Mouse (Mus musculus): ENCODE results near the gene Spc24. TPM values are rescaled to one million over a fixed set of nuclear protein-coding genes. Genes with fewer than 3 reads are reported as not detected.
"Not testable (repeated sequence)": the region's sequence is repeated elsewhere in the genome, so short reads cannot be mapped to it uniquely, and the experiment has no call there.

Gene Spc24
- polyA plus RNA-seq, 1 experiment from 2014 or later: 87.2 TPM

GRCm38 (mm10) chr9:21796259-21796658 lies 36.2 kb upstream of the Spc24 start:
- no peaks in the 10 kb centered on the region for H3K9me3 ChIP-seq
- H3K27me3 ChIP-seq: no peaks in the 10 kb centered on the region; the same call in 1 of the 2 replicates
- 0 out of 2 replicates have a peak overlapping the region, but pooled peaks have one; percentile 1 for H3K4me2 ChIP-seq (replicated peaks)
- no peak for ATAC-seq (ENCODE audit: low FRiP score, low read depth)
- H3K9ac ChIP-seq (replicated peaks): 0 out of 2 replicates have a peak overlapping the region, but pooled peaks have one; percentile 28
- no peak overlapping the region for H3K27ac ChIP-seq (replicated peaks)
- 69% methylated on average over 3 of the region's 3 CpGs for WGBS
- H3K36me3 ChIP-seq: peaks cover 19% of the 10 kb centered on the region
- H3K4me3 ChIP-seq: no peak overlapping the region
- H3K4me1 ChIP-seq: peaks cover 19% of the 10 kb centered on the region

- Histone ChIP-seq H3K9me3 (no peaks in the 10 kb centered on the region), H3K4me3 (no peak overlapping the region), H3K36me3 (peaks cover 19% of the 10 kb centered on the region), H3K4me1 (peaks cover 19% of the 10 kb centered on the region), H3K4me2 (replicated peaks) (no peak overlapping the region), H3K27me3 (no peaks in the 10 kb centered on the region; the same call in 1 of the 2 replicates), H3K9ac (replicated peaks) (no peak overlapping the region), H3K27ac (replicated peaks) (no peak overlapping the region; the same call in 1 of the 2 replicates)
- WGBS: 83% methylated on average over 5 of the region's 5 CpGs
- no peak for ATAC-seq (ENCODE audit: low FRiP score, low read depth)
Measured at GRCm38 (mm10) chr9:21795579-21795978, 35.5 kb upstream of the Spc24 start.

- Histone ChIP-seq H3K9ac (replicated peaks) (no peak overlapping the region), H3K27me3 (no peaks in the 10 kb centered on the region; the same call in 1 of the 2 replicates), H3K4me1 (peaks cover 19% of the 10 kb centered on the region), H3K27ac (replicated peaks) (no peak overlapping the region), H3K4me2 (replicated peaks) (no peak overlapping the region), H3K9me3 (no peaks in the 10 kb centered on the region), H3K36me3 (peaks cover 19% of the 10 kb centered on the region), H3K4me3 (no peak overlapping the region)
- WGBS: 95% methylated on average over 25 of the region's 25 CpGs
- no peak for ATAC-seq (ENCODE audit: low FRiP score, low read depth)
Measured at GRCm38 (mm10) chr9:21794925-21795324, 34.8 kb upstream of the Spc24 start.

GRCm38 (mm10) chr9:21794344-21794834 lies 34.3 kb upstream of the Spc24 start:
- H3K9me3 ChIP-seq: no peaks in the 10 kb centered on the region
- no peak for ATAC-seq (ENCODE audit: low FRiP score, low read depth)
- no peak overlapping the region for H3K9ac ChIP-seq (replicated peaks)
- no peak overlapping the region for H3K4me3 ChIP-seq
- H3K36me3 ChIP-seq: peaks cover 19% of the 10 kb centered on the region
- no peaks in the 10 kb centered on the region; the same call in 1 of the 2 replicates for H3K27me3 ChIP-seq
- peaks cover 19% of the 10 kb centered on the region for H3K4me1 ChIP-seq
- no peak overlapping the region for H3K4me2 ChIP-seq (replicated peaks)
- 95% methylated on average over 18 of the region's 18 CpGs for WGBS
- no peak overlapping the region for H3K27ac ChIP-seq (replicated peaks)

GRCm38 (mm10) chr9:21793507-21793906 lies 33.4 kb upstream of the Spc24 start:
- H3K9ac ChIP-seq (replicated peaks); H3K4me3 ChIP-seq; H3K9me3 ChIP-seq; H3K27me3 ChIP-seq; ATAC-seq (ENCODE audit: low FRiP score, low read depth); H3K4me2 ChIP-seq (replicated peaks); H3K27ac ChIP-seq (replicated peaks): not testable (repeated sequence)
- WGBS: 98% methylated on average over 6 of the region's 6 CpGs
- H3K4me1 ChIP-seq: peaks cover 19% of the 10 kb centered on the region
- H3K36me3 ChIP-seq: peaks cover 19% of the 10 kb centered on the region

GRCm38 (mm10) chr9:21792644-21793043 lies 32.5 kb upstream of the Spc24 start:
- Histone ChIP-seq H3K4me2 (replicated peaks) (no peak overlapping the region), H3K27ac (replicated peaks) (no peak overlapping the region), H3K4me1 (peaks cover 14% of the 10 kb centered on the region), H3K9ac (replicated peaks) (no peak overlapping the region), H3K27me3 (no peaks in the 10 kb centered on the region; the same call in 1 of the 2 replicates), H3K4me3 (no peak overlapping the region), H3K36me3 (peaks cover 19% of the 10 kb centered on the region), H3K9me3 (no peaks in the 10 kb centered on the region)
- WGBS: 87% methylated on average over 8 of the region's 8 CpGs
- ATAC-seq (ENCODE audit: low FRiP score, low read depth): no peak

- Histone ChIP-seq H3K27ac (replicated peaks) (no peak overlapping the region), H3K27me3 (no peaks in the 10 kb centered on the region; the same call in 1 of the 2 replicates), H3K36me3 (peaks cover 19% of the 10 kb centered on the region), H3K4me1 (peaks cover 12% of the 10 kb centered on the region), H3K4me2 (replicated peaks) (no peak overlapping the region), H3K4me3 (no peak overlapping the region), H3K9me3 (no peaks in the 10 kb centered on the region), H3K9ac (replicated peaks) (no peak overlapping the region)
- WGBS: 90% methylated on average over 8 of the region's 8 CpGs
- ATAC-seq (ENCODE audit: low FRiP score, low read depth): no peak
Measured at GRCm38 (mm10) chr9:21791861-21792260, 31.8 kb upstream of the Spc24 start.

- ATAC-seq (ENCODE audit: low FRiP score, low read depth): no peak
- H3K4me2 ChIP-seq (replicated peaks): no peak overlapping the region
- 85% methylated on average over 9 of the region's 9 CpGs for WGBS
- H3K9ac ChIP-seq (replicated peaks): no peak overlapping the region
- no peaks in the 10 kb centered on the region for H3K9me3 ChIP-seq
- no peak overlapping the region for H3K27ac ChIP-seq (replicated peaks)
- no peaks in the 10 kb centered on the region for H3K27me3 ChIP-seq
- 0 out of 2 replicates have a peak, but pooled peaks cover 3% of the 10 kb centered on the region for H3K4me1 ChIP-seq
- H3K36me3 ChIP-seq: no peaks in the 10 kb centered on the region
- H3K4me3 ChIP-seq: no peak overlapping the region
Measured at GRCm38 (mm10) chr9:21788234-21788633, 28.1 kb upstream of the Spc24 start.

- H3K4me1 ChIP-seq: 0 out of 2 replicates have a peak, but pooled peaks cover 3% of the 10 kb centered on the region
- no peaks in the 10 kb centered on the region for H3K27me3 ChIP-seq
- no peaks in the 10 kb centered on the region for H3K9me3 ChIP-seq
- no peak overlapping the region for H3K4me2 ChIP-seq (replicated peaks)
- no peak overlapping the region for H3K9ac ChIP-seq (replicated peaks)
- H3K27ac ChIP-seq (replicated peaks): no peak overlapping the region
- no peak for ATAC-seq (ENCODE audit: low FRiP score, low read depth)
- H3K36me3 ChIP-seq: no peaks in the 10 kb centered on the region
- WGBS: 87% methylated on average over 5 of the region's 5 CpGs
- no peak overlapping the region for H3K4me3 ChIP-seq
Measured at GRCm38 (mm10) chr9:21787654-21788053, 27.6 kb upstream of the Spc24 start.

GRCm38 (mm10) chr9:21786906-21787305 lies 26.8 kb upstream of the Spc24 start:
- Histone ChIP-seq H3K27me3 (no peaks in the 10 kb centered on the region), H3K36me3 (no peaks in the 10 kb centered on the region), H3K27ac (replicated peaks) (no peak overlapping the region), H3K9me3 (no peaks in the 10 kb centered on the region), H3K4me2 (replicated peaks) (peak overlapping the region; percentile 14; the same call in 1 of the 2 replicates), H3K4me1 (0 out of 2 replicates have a peak, but pooled peaks cover 2% of the 10 kb centered on the region), H3K9ac (replicated peaks) (no peak overlapping the region), H3K4me3 (no peak overlapping the region)
- ATAC-seq (ENCODE audit: low FRiP score, low read depth): peak; percentile 34; the same call in 1 of the 2 replicates
- 8% methylated on average over 6 of the region's 6 CpGs for WGBS

- not testable (repeated sequence) for H3K4me3 ChIP-seq; H3K36me3 ChIP-seq; H3K9ac ChIP-seq (replicated peaks); H3K27ac ChIP-seq (replicated peaks); H3K9me3 ChIP-seq; H3K27me3 ChIP-seq; H3K4me1 ChIP-seq; H3K4me2 ChIP-seq (replicated peaks); ATAC-seq (ENCODE audit: low FRiP score, low read depth)
- 74% methylated on average over 2 of the region's 2 CpGs for WGBS
Measured at GRCm38 (mm10) chr9:21786309-21786708, 26.2 kb upstream of the Spc24 start.

- Histone ChIP-seq H3K4me2 (replicated peaks) (no peak overlapping the region), H3K27ac (replicated peaks) (no peak overlapping the region), H3K36me3 (peaks cover 8% of the 10 kb centered on the region), H3K4me1 (no peaks in the 10 kb centered on the region), H3K9me3 (no peaks in the 10 kb centered on the region), H3K9ac (replicated peaks) (no peak overlapping the region), H3K4me3 (no peak overlapping the region), H3K27me3 (no peaks in the 10 kb centered on the region)
- WGBS: 88% methylated on average over 7 of the region's 7 CpGs
- no peak for ATAC-seq (ENCODE audit: low FRiP score, low read depth)
Measured at GRCm38 (mm10) chr9:21784517-21785307, 24.6 kb upstream of the Spc24 start.

Data from midbrain, embryonic 12.5 days (tissue).